Mouse (Mus musculus): ENCODE measurements around the gene Daxx.
"Not testable (repeated sequence)": the region's sequence is repeated elsewhere in the genome, so short reads cannot be mapped to it uniquely, and the experiment has no call there.

GRCm38 (mm10) chr17:33888230-33888629 lies 21.0 kb upstream of the Daxx start:
- TF ChIP-seq CTCF (IDR thresholded peaks at IDR 0.05; ENCODE audit: borderline replicate concordance, control insufficient read depth, extremely low read depth, insufficient read depth, low read length, poor library complexity); POLR2A (IDR thresholded peaks at IDR 0.05; ENCODE audit: control insufficient read depth, extremely low read depth, insufficient read depth, low read length, poor library complexity): not testable (repeated sequence)

Data from thymus, adult 2 months (tissue).